Mouse (Mus musculus) limb, embryonic 11.5 days (tissue): ENCODE results near the gene Dnase2b. TPM values are rescaled to one million over a fixed set of nuclear protein-coding genes. Genes with fewer than 3 reads are reported as not detected.

Source experiments
- ATAC-seq: fragments of 200-750 bp; cut with Nextera tagmentation; 2 replicates; pipeline ENCODE4 v1.8.0; 2017; ENCODE audit warnings: low read depth; ENCODE audit not compliant: insufficient number of reproducible peaks, low FRiP score, low TSS enrichment
- DNase-seq: peaks from one replicate; pipeline ENCODE4 v3.0.0-alpha.2; 2015; ENCODE audit warnings: low spot score
- H3K27ac ChIP-seq: fragments of 300-500 bp; sonication (generic); replicated peaks from 2 replicates; pipeline ENCODE4 v1.5.1; 2014; ENCODE audit warnings: low read depth, mild to moderate bottlenecking, low read length
- H3K27me3 ChIP-seq: fragments of 300-500 bp; sonication (generic); 2 replicates; pipeline ENCODE4 v1.6.1; 2014; ENCODE audit warnings: mild to moderate bottlenecking, low read length, mixed read lengths; ENCODE audit not compliant: control insufficient read depth, insufficient read depth
- H3K36me3 ChIP-seq: fragments of 300-500 bp; sonication (generic); 2 replicates; pipeline ENCODE4 v1.6.1; 2014; ENCODE audit warnings: mild to moderate bottlenecking, low read length, moderate library complexity, mixed read lengths; ENCODE audit not compliant: control insufficient read depth, insufficient read depth
- H3K4me1 ChIP-seq: fragments of 300-500 bp; sonication (generic); 2 replicates; pipeline ENCODE4 v1.6.1; 2014; ENCODE audit warnings: low read length, mixed read lengths; ENCODE audit not compliant: control insufficient read depth, insufficient read depth
- H3K4me2 ChIP-seq: fragments of 300-500 bp; sonication (generic); 2 replicates; pipeline ENCODE4 v1.6.1; 2014; ENCODE audit warnings: low read depth, mild to moderate bottlenecking, moderate library complexity; ENCODE audit not compliant: severe bottlenecking
- H3K4me3 ChIP-seq: fragments of 300-500 bp; sonication (generic); 2 replicates; pipeline ENCODE4 v1.5.1; 2014; ENCODE audit warnings: low read depth, low read length
- H3K9ac ChIP-seq: fragments of 300-500 bp; sonication (generic); 2 replicates; pipeline ENCODE4 v1.6.1; 2014; ENCODE audit warnings: mild to moderate bottlenecking, low read length
- H3K9me3 ChIP-seq: fragments of 300-500 bp; sonication (generic); 2 replicates; pipeline ENCODE4 v1.6.1; 2016; ENCODE audit warnings: low read length; ENCODE audit not compliant: control insufficient read depth
- WGBS: fragments of 180-500 bp; shearing (Covaris S2); extraction: QIAGEN DNeasy Blood & Tissue Kit; methylation state at CpG from one replicate; pipeline ENCODE4 v1.1.7; 2014; 5-methylcytosine and 5-hydroxymethylcytosine counted together
- polyA plus RNA-seq: library from polyadenylated mRNA; unstranded; fragments of >200 nt; fragmentation: Nextera tagmentation; extraction: Ambion mirVana; gene quantifications from 2 replicates; pipeline ENCODE4 v1.2.1, GENCODE M21; 2014

Dnase2b gene
- polyA plus RNA-seq = not detected in 2 replicates

- Histone ChIP-seq H3K4me3 (no peak within 1 kb of the TSS), H3K4me1 (no peaks in the 10 kb centered on the region), H3K27ac (no peak within 1 kb of the TSS), H3K9me3 (no peaks in the 10 kb centered on the region), H3K36me3 (no peaks in the 10 kb centered on the region), H3K9ac (no peak within 1 kb of the TSS), H3K27me3 (no peaks in the 10 kb centered on the region), H3K4me2 (no peak within 1 kb of the TSS)
- 94% methylated on average over 4 of the region's 4 CpGs for WGBS
- DNase-seq = no peak
- no peak for ATAC-seq
These were observed at the start of gene Dnase2b for GRCm38 (mm10) chr3:146615496-146615895. Gene Dnase2b, minus strand, starts transcription at chr3:146615596.

- H3K27me3 ChIP-seq = no peaks in the 10 kb centered on the region
- no peak overlapping the region for H3K9ac ChIP-seq
- no peak overlapping the region for H3K27ac ChIP-seq
- ATAC-seq = no peak
- H3K4me3 ChIP-seq = no peak overlapping the region
- 85% methylated on average over 7 of the region's 7 CpGs for WGBS
- H3K4me2 ChIP-seq = no peak overlapping the region
- DNase-seq = no peak
- H3K36me3 ChIP-seq = no peaks in the 10 kb centered on the region
- no peaks in the 10 kb centered on the region for H3K4me1 ChIP-seq
- no peaks in the 10 kb centered on the region for H3K9me3 ChIP-seq
These were observed 46.5 kb upstream of the Dnase2b start for GRCm38 (mm10) chr3:146661907-146662306.

GRCm38 (mm10) chr3:146661001-146661400 lies 45.6 kb upstream of the Dnase2b start:
- ATAC-seq = no peak
- no peak for DNase-seq
- no peak overlapping the region for H3K4me2 ChIP-seq
- H3K27ac ChIP-seq = no peak overlapping the region
- H3K4me1 ChIP-seq = no peaks in the 10 kb centered on the region
- H3K4me3 ChIP-seq = no peak overlapping the region
- H3K9me3 ChIP-seq = no peaks in the 10 kb centered on the region
- 73% methylated on average over 6 of the region's 6 CpGs for WGBS
- no peaks in the 10 kb centered on the region for H3K27me3 ChIP-seq
- no peak overlapping the region for H3K9ac ChIP-seq
- H3K36me3 ChIP-seq = no peaks in the 10 kb centered on the region

GRCm38 (mm10) chr3:146659321-146659720 lies 43.9 kb upstream of the Dnase2b start:
- WGBS = 91% methylated on average over 5 of the region's 5 CpGs
- Histone ChIP-seq H3K9me3 (no peaks in the 10 kb centered on the region), H3K4me1 (no peaks in the 10 kb centered on the region), H3K36me3 (no peaks in the 10 kb centered on the region), H3K9ac (no peak overlapping the region), H3K27me3 (no peaks in the 10 kb centered on the region), H3K27ac (no peak overlapping the region), H3K4me3 (no peak overlapping the region), H3K4me2 (no peak overlapping the region)
- ATAC-seq = no peak
- no peak for DNase-seq

GRCm38 (mm10) chr3:146658061-146658639 lies 42.8 kb upstream of the Dnase2b start:
- ATAC-seq (no peak), DNase-seq (no peak)
- WGBS = 84% methylated on average over 1 of the region's 1 CpGs
- no peak overlapping the region for H3K4me2 ChIP-seq
- H3K4me3 ChIP-seq = no peak overlapping the region
- H3K36me3 ChIP-seq = no peaks in the 10 kb centered on the region
- H3K4me1 ChIP-seq = no peaks in the 10 kb centered on the region
- no peak overlapping the region for H3K27ac ChIP-seq
- no peak overlapping the region for H3K9ac ChIP-seq
- H3K9me3 ChIP-seq = no peaks in the 10 kb centered on the region
- no peaks in the 10 kb centered on the region for H3K27me3 ChIP-seq

- no peak overlapping the region for H3K9ac ChIP-seq
- no peak overlapping the region for H3K4me2 ChIP-seq
- no peak for DNase-seq
- no peaks in the 10 kb centered on the region for H3K4me1 ChIP-seq
- H3K4me3 ChIP-seq = no peak overlapping the region
- no peak overlapping the region for H3K27ac ChIP-seq
- 94% methylated on average over 5 of the region's 5 CpGs for WGBS
- no peak for ATAC-seq
- no peaks in the 10 kb centered on the region for H3K27me3 ChIP-seq
- H3K36me3 ChIP-seq = no peaks in the 10 kb centered on the region
- no peaks in the 10 kb centered on the region for H3K9me3 ChIP-seq
These were observed 42.0 kb upstream of the Dnase2b start for GRCm38 (mm10) chr3:146657433-146657832.

GRCm38 (mm10) chr3:146655111-146655577 lies 39.7 kb upstream of the Dnase2b start:
- Histone ChIP-seq H3K27me3 (no peaks in the 10 kb centered on the region), H3K27ac (no peak overlapping the region), H3K4me3 (no peak overlapping the region), H3K4me1 (no peaks in the 10 kb centered on the region), H3K9ac (no peak overlapping the region), H3K36me3 (no peaks in the 10 kb centered on the region), H3K9me3 (no peaks in the 10 kb centered on the region), H3K4me2 (no peak overlapping the region)
- 63% methylated on average over 2 of the region's 2 CpGs for WGBS
- no peak for DNase-seq
- no peak for ATAC-seq

- no peaks in the 10 kb centered on the region for H3K4me1 ChIP-seq
- H3K27ac ChIP-seq = no peak overlapping the region
- DNase-seq (no peak), ATAC-seq (no peak)
- no peak overlapping the region for H3K4me3 ChIP-seq
- no peak overlapping the region for H3K9ac ChIP-seq
- H3K4me2 ChIP-seq = no peak overlapping the region
- H3K9me3 ChIP-seq = no peaks in the 10 kb centered on the region
- H3K27me3 ChIP-seq = no peaks in the 10 kb centered on the region
- H3K36me3 ChIP-seq = no peaks in the 10 kb centered on the region
- 74% methylated on average over 6 of the region's 6 CpGs for WGBS
These were observed 38.3 kb upstream of the Dnase2b start for GRCm38 (mm10) chr3:146653692-146654091.

- Histone ChIP-seq H3K9me3 (no peaks in the 10 kb centered on the region), H3K4me2 (no peak overlapping the region), H3K4me3 (no peak overlapping the region), H3K27ac (no peak overlapping the region), H3K9ac (no peak overlapping the region), H3K36me3 (no peaks in the 10 kb centered on the region), H3K4me1 (no peaks in the 10 kb centered on the region), H3K27me3 (no peaks in the 10 kb centered on the region)
- 88% methylated on average over 5 of the region's 5 CpGs for WGBS
- no peak for ATAC-seq
- no peak for DNase-seq
These were observed 37.0 kb upstream of the Dnase2b start for GRCm38 (mm10) chr3:146652431-146652830.
